In genomic region chr16:7354116-7354515, GRCm38 (mm10) we compare ENCODE assay signal across 20 mouse cellular contexts.
"Had no signal": no experiment of that assay in that cellular context is flagged by ENCODE, and none has a peak within 500 bp of the region (broad histone marks: within the 10 kb centered on the region; RNA-seq: fewer than 3 reads in every experiment).

No protein-coding gene starts in this region.

- DNase-seq: kidney, adult 18-20 months; kidney, adult 9 months; kidney, postnatal 25 days; left cerebral cortex, postnatal 4 days; liver, postnatal 0 days; lung, embryonic 14.5 days; right cerebral cortex, adult 18-20 months; right cerebral cortex, postnatal 14 days; right cerebral cortex, postnatal 4 days; thymus, postnatal 25 days had no signal

- H3K4me2 ChIP-seq: limb, embryonic 12.5 days; limb, embryonic 15.5 days; liver, embryonic 11.5 days; lung, embryonic 14.5 days; midbrain, embryonic 12.5 days; midbrain, embryonic 15.5 days; stomach, embryonic 15.5 days had no signal

- H3K36me3 ChIP-seq: limb, embryonic 12.5 days; limb, embryonic 15.5 days; midbrain, embryonic 12.5 days; midbrain, embryonic 15.5 days; stomach, embryonic 15.5 days had no signal

- H3K27me3 ChIP-seq: limb, embryonic 15.5 days; midbrain, embryonic 15.5 days; stomach, embryonic 15.5 days had no signal

- H3K4me1 ChIP-seq: stomach, embryonic 15.5 days had no signal

- ATAC-seq: liver, postnatal 0 days; lung, postnatal 0 days; midbrain, embryonic 15.5 days had no signal

- H3K9ac ChIP-seq: limb, embryonic 12.5 days; limb, embryonic 15.5 days; liver, embryonic 14.5 days; liver, postnatal 0 days; lung, embryonic 14.5 days; midbrain, embryonic 12.5 days; midbrain, embryonic 15.5 days; stomach, embryonic 15.5 days had no signal

- H3K9me3 ChIP-seq: limb, embryonic 12.5 days; limb, embryonic 15.5 days; midbrain, embryonic 12.5 days; midbrain, embryonic 15.5 days; stomach, embryonic 15.5 days had no signal

- H3K4me3 ChIP-seq: limb, embryonic 12.5 days; limb, embryonic 15.5 days; midbrain, embryonic 12.5 days; midbrain, embryonic 15.5 days; stomach, embryonic 15.5 days had no signal

- H3K27ac ChIP-seq: kidney, postnatal 0 days; limb, embryonic 12.5 days; limb, embryonic 15.5 days; liver, embryonic 14.5 days; macrophage; midbrain, embryonic 12.5 days; midbrain, embryonic 15.5 days; stomach, embryonic 15.5 days had no signal
